Mouse (Mus musculus): ENCODE measurements around the gene Gm6525.

DNA sequence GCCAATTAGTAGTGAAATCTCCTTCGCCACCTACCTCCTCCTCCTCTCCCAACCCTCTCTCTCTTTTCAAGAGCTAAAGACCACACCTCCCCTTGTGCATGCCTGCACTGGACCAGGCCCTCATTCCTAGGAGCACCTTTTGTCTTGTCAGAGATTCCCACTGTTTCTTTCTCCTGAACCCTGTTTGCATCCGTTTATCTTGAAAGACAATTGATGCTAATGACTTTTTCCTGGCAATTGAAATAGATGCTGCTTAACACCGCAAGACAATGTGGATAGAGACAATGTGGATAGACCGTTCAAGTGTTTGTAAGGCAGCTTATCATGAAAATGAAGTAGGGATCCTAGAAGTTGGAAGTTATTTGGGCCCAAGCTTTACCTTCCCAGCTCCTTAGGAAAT is 7.8 kb downstream of the Gm6525 start:
- TF ChIP-seq MAX (IDR thresholded peaks at IDR 0.05; ENCODE audit: low read depth), result no peak
- TF ChIP-seq POLR2A (IDR thresholded peaks at IDR 0.05; ENCODE audit: insufficient read length, low read depth), result no peak
- no peak for TF ChIP-seq TCF3 (IDR thresholded peaks at IDR 0.05; ENCODE audit: insufficient read length, low read depth)
- no peak for TF ChIP-seq POLR2AphosphoS2 (IDR thresholded peaks at IDR 0.05; ENCODE audit: insufficient read length, low read depth)
- TF ChIP-seq CEBPB (IDR thresholded peaks at IDR 0.05; ENCODE audit: insufficient read depth, poor library complexity, severe bottlenecking), result no peak

Measured in myocyte (in vitro differentiated cells).